12 mouse cellular contexts compared by ENCODE assay signal in the genomic region with DNA sequence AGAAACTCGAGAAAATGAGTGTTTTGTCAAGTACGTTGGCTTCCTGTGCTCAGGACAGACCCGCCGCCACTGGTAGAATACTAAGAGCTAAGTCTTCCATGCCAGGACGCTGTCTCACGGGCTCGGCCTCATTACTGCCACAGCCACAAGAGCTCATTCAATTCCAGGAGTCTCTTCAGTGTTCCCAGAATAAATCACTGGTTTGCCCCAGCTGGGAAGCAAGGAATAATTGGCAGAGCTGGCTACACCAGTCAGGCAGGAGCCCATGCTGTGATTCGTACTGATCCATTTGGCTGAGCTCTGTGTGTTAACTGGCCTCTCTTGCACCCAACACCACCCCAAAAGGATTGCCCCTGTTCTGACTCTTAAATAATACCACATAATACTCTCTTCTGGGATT. TPM values are rescaled to one million over a fixed set of nuclear protein-coding genes. Genes with fewer than 3 reads are reported as not detected.
DNase-seq lines count a peak whose midpoint lies in the region; ATAC-seq and TF ChIP-seq lines count a peak whose summit lies in the region.
"Had no signal": no experiment of that assay in that cellular context is flagged by ENCODE, and none has a peak within 500 bp of the region (broad histone marks: within the 10 kb centered on the region; RNA-seq: fewer than 3 reads in every experiment).

No protein-coding gene starts in this region.

- H3K9me3 ChIP-seq in hindbrain, postnatal 0 days (ENCODE audit: low read length), result no peaks in the 10 kb centered on the region
- H3K9me3 ChIP-seq: limb, embryonic 12.5 days; lung, embryonic 15.5 days had no signal

- no peak overlapping the region for H3K9ac ChIP-seq in hindbrain, postnatal 0 days (replicated peaks; ENCODE audit: low read length)
- H3K9ac ChIP-seq: limb, embryonic 12.5 days; lung, embryonic 15.5 days had no signal

- H3K27ac ChIP-seq in hindbrain, postnatal 0 days, result peak overlapping the region; percentile 65; the same call in 1 of the 2 replicates
- H3K27ac ChIP-seq: limb, embryonic 12.5 days; lung, embryonic 15.5 days had no signal

- no peak for TF ChIP-seq CTCF in hindbrain, postnatal 0 days (IDR thresholded peaks at IDR 0.05; ENCODE audit: low read depth)

- 52% methylated on average over 8 of the region's 8 CpGs for WGBS in hindbrain, postnatal 0 days

- H3K36me3 ChIP-seq in hindbrain, postnatal 0 days (ENCODE audit: insufficient read depth, low read length), result no peaks in the 10 kb centered on the region
- H3K36me3 ChIP-seq: lung, embryonic 15.5 days had no signal

- no peak overlapping the region for H3K4me2 ChIP-seq in hindbrain, postnatal 0 days (ENCODE audit: low read depth, low read length)
- H3K4me2 ChIP-seq: limb, embryonic 12.5 days; lung, embryonic 15.5 days had no signal

- H3K4me3 ChIP-seq in hindbrain, postnatal 0 days (ENCODE audit: low read length), result no peak overlapping the region
- H3K4me3 ChIP-seq: erythroblast, embryonic 14.5 days; limb, embryonic 12.5 days; lung, embryonic 15.5 days had no signal

- ATAC-seq in hindbrain, postnatal 0 days, result peak; percentile 82

- no peaks in the 10 kb centered on the region for H3K27me3 ChIP-seq in hindbrain, postnatal 0 days (ENCODE audit: insufficient read depth, low read length)
- H3K27me3 ChIP-seq: limb, embryonic 12.5 days; lung, embryonic 15.5 days had no signal

- peak; percentile 72 for DNase-seq in Muller cell, postnatal 12 days (ENCODE audit: inconsistent ontology term)
- DNase-seq in brain, adult 2 months (ENCODE audit: low read depth, low spot score), result peak; percentile 82
- DNase-seq in hindbrain, postnatal 0 days (ENCODE audit: low spot score), result peak; percentile 69
- DNase-seq in left cerebral cortex, postnatal 4 days, result peak; percentile 32
- no peak for DNase-seq in gastrocnemius, postnatal 36 days
- no peak for DNase-seq in lung, postnatal 25 days (ENCODE audit: low spot score)
- no peak for DNase-seq in adrenal gland, postnatal 14 days
- DNase-seq: kidney, adult 2 months; thymus, postnatal 4 days had no signal

- H3K4me1 ChIP-seq in hindbrain, postnatal 0 days (ENCODE audit: insufficient read depth, low read length), result peaks cover 14% of the 10 kb centered on the region; the same call in 1 of the 2 replicates

- intact Hi-C loops in left cerebral cortex, postnatal 4 days (cut with DNase I), result no loop called here
- intact Hi-C loops in gastrocnemius, postnatal 36 days (cut with DNase I), result no loop called here

RNA-seq across cellular contexts. Expression of gene Rnf144a, which starts 45.0 kb away (rescaled TPM):
- 31.6 and 33.4 TPM in 2 replicates for total RNA-seq in hindbrain, postnatal 0 days (2014; rRNA removed)
- 21.4 and 24.4 TPM in 2 replicates for polyA plus RNA-seq in hindbrain, postnatal 0 days (2015; fragmentation: Nextera tagmentation; extraction: Ambion mirVana)
- 10 to 100 TPM; 41.8 to 45.4 TPM for total RNA-seq in left cerebral cortex, postnatal 4 days (2021)
- 1 to 10 TPM; 5.2 to 6.6 TPM for total RNA-seq in gastrocnemius, postnatal 36 days (2021)
- 24.1 and 33.5 TPM in 2 replicates for total RNA-seq in adrenal gland, postnatal 14 days (2021)
- polyA plus RNA-seq: erythroblast, embryonic 14.5 days had no signal

Comparison
In these comparisons a context has a peak if more than half of its experiments do, and no peak if none do; other contexts are left out.
1. DNase-seq: peak in Muller cell, postnatal 12 days (single experiment), brain, adult 2 months (single experiment), hindbrain, postnatal 0 days (single experiment) and left cerebral cortex, postnatal 4 days (single experiment); none in gastrocnemius, postnatal 36 days (0 of 2), lung, postnatal 25 days (single experiment) and adrenal gland, postnatal 14 days (single experiment).